Mouse (Mus musculus): ENCODE data around the gene Gm37240. TPM values are rescaled to one million over a fixed set of nuclear protein-coding genes. Genes with fewer than 3 reads are reported as not detected.

The Gm37240 gene
- polyA plus RNA-seq, 1 experiment = 1.9 TPM

DNA sequence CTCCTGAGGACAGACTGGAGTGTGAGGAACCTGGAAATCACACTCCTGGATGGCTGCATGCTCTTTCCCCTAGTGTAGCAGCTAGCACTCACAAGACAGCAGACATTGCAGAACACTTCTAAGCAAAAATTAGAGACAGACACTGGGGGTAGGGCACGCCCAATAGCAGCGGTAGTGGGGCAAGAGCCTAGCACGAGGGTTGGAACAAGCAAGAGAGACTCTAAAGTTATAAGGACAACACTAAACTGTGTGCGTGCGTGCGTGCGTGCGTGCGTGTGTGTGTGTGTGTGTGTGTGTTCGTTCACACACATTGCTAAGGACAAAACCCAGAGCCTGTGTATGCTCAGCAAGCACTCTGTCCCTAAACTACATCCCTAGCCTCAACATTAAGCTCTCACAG is 1386.8 kb downstream of the Gm37240 start:
- no peak for TF ChIP-seq POLR2A (IDR thresholded peaks at IDR 0.05; ENCODE audit: low read depth, low read length)
- TF ChIP-seq CTCF (IDR thresholded peaks at IDR 0.05; ENCODE audit: borderline replicate concordance, insufficient read depth, low read length) = no peak
- Histone ChIP-seq H3K4me1 (ENCODE audit: control insufficient read depth, insufficient read depth, low read length) (no peaks in the 10 kb centered on the region), H3K27ac (ENCODE audit: insufficient read depth, low read length) (no peak overlapping the region), H3K4me3 (ENCODE audit: insufficient read depth, low read length) (no peak overlapping the region)

DNA sequence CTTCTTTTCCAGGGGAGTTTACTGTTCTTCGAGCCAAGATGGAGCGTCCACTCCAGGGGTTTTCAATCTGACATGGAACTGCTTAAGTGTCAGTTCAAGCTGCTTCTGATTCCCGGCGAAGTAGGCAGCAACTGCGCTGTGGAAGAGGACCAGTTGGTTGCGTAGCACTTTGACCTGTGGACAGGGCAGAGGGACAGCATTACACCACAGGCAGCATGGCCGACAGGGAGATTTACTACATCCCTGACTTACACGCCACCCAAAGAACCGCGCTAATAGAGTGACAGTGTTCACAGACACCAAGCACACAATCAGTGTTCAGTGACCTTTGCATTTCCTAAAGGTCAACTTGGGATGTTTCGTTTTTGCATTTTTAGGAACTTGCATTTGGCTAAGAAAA is 1389.6 kb downstream of the Gm37240 start:
- no peaks in the 10 kb centered on the region for H3K4me1 ChIP-seq (ENCODE audit: control insufficient read depth, insufficient read depth, low read length)
- no peak overlapping the region for H3K4me3 ChIP-seq (ENCODE audit: insufficient read depth, low read length)
- no peak overlapping the region for H3K27ac ChIP-seq (ENCODE audit: insufficient read depth, low read length)
- TF ChIP-seq POLR2A (IDR thresholded peaks at IDR 0.05; ENCODE audit: low read depth, low read length) (no peak), CTCF (IDR thresholded peaks at IDR 0.05; ENCODE audit: borderline replicate concordance, insufficient read depth, low read length) (no peak)

DNA sequence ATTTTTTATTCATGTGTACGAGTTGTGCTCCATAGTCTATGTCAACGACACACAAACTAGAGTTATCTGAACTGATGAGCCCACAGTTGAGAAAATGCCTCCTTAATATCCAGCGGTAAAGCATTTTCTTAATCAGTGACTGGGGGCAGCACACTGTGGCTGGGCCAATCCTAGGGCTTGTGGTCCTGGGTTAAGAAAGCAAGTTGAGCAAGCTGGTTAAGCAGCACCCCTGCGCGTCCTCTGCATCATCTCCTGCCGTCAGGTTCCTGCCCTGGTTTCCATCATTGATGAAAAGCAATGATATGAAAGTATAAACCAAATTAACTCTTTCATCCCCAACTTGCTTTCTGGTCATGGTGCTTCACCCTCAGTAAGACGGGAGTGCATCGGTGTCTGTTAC is 1394.7 kb downstream of the Gm37240 start:
- Histone ChIP-seq H3K27ac (ENCODE audit: insufficient read depth, low read length) (no peak overlapping the region), H3K4me1 (ENCODE audit: control insufficient read depth, insufficient read depth, low read length) (no peaks in the 10 kb centered on the region), H3K4me3 (ENCODE audit: insufficient read depth, low read length) (no peak overlapping the region)
- TF ChIP-seq POLR2A (IDR thresholded peaks at IDR 0.05; ENCODE audit: low read depth, low read length) = no peak
- TF ChIP-seq CTCF (IDR thresholded peaks at IDR 0.05; ENCODE audit: borderline replicate concordance, insufficient read depth, low read length) = no peak

DNA sequence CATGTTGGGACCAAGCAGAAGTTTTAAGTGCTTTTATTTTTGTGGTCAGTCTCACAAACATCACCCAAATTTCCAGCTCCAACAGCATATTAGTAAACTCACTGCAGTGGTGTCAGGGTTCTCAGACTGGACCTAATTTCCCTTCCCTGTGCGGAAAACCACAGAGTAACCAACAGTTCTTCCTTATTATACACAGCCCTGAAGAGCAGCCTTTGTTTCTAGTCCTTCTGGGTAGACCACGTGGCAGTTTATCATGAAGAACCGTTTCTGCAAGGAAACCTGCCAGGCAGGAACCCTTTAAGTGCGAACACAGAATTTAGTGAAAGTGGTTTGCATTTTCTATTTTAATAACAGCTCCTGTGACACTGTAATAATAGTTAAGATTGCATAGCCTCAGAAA is 1395.2 kb downstream of the Gm37240 start:
- TF ChIP-seq POLR2A (IDR thresholded peaks at IDR 0.05; ENCODE audit: low read depth, low read length) (no peak), CTCF (IDR thresholded peaks at IDR 0.05; ENCODE audit: borderline replicate concordance, insufficient read depth, low read length) (no peak)
- Histone ChIP-seq H3K27ac (ENCODE audit: insufficient read depth, low read length) (no peak overlapping the region), H3K4me1 (ENCODE audit: control insufficient read depth, insufficient read depth, low read length) (no peaks in the 10 kb centered on the region), H3K4me3 (ENCODE audit: insufficient read depth, low read length) (no peak overlapping the region)

DNA sequence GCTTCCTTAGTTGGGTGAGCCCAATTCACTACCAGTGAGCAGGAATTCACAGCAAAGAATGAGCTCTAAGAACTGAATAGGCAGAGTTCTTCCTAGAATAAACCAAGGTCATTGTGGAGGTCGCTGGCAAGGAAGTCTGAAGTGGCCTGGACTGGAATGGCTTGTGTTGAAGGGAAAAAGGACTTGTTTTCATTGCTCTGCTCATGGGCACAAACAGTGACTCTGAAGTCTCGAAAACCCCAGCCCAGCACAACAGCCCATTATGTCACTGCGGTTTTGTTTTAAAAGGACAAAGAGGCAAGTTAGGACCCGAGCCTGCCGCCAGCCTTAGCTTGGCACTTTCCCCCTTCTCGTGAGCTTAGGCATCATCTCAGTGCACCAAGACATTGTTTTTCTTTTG is 1398.6 kb downstream of the Gm37240 start:
- TF ChIP-seq POLR2A (IDR thresholded peaks at IDR 0.05; ENCODE audit: low read depth, low read length) (no peak), CTCF (IDR thresholded peaks at IDR 0.05; ENCODE audit: borderline replicate concordance, insufficient read depth, low read length) (no peak)
- H3K27ac ChIP-seq (ENCODE audit: insufficient read depth, low read length) = no peak overlapping the region
- H3K4me3 ChIP-seq (ENCODE audit: insufficient read depth, low read length) = no peak overlapping the region

DNA sequence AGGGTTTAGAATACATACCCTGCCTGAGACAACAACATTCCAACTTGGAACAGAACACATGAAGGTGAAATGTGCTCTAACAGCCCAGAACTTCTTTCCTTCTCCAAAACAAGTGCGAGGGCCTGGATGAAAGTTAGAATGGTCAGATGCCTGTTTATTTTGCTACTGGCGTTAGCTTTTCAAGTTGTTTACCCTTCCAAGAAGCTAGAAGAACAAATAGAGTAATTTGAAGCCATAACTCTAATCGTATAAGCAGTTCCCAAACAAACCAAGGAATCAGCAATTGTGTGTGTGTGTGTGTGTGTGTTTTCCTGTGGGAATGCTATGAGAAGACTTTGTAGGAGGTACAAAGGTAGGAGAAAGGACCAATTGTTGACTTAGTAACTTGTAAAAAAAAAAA is 1402.4 kb downstream of the Gm37240 start:
- Histone ChIP-seq H3K27ac (ENCODE audit: insufficient read depth, low read length) (no peak overlapping the region), H3K4me1 (ENCODE audit: control insufficient read depth, insufficient read depth, low read length) (no peaks in the 10 kb centered on the region), H3K4me3 (ENCODE audit: insufficient read depth, low read length) (no peak overlapping the region)
- no peak for TF ChIP-seq CTCF (IDR thresholded peaks at IDR 0.05; ENCODE audit: borderline replicate concordance, insufficient read depth, low read length)
- no peak for TF ChIP-seq POLR2A (IDR thresholded peaks at IDR 0.05; ENCODE audit: low read depth, low read length)

More for the DNA sequence above, 1398.6 kb downstream of the Gm37240 start:
- no peaks in the 10 kb centered on the region for H3K4me1 ChIP-seq (ENCODE audit: control insufficient read depth, insufficient read depth, low read length)

DNA sequence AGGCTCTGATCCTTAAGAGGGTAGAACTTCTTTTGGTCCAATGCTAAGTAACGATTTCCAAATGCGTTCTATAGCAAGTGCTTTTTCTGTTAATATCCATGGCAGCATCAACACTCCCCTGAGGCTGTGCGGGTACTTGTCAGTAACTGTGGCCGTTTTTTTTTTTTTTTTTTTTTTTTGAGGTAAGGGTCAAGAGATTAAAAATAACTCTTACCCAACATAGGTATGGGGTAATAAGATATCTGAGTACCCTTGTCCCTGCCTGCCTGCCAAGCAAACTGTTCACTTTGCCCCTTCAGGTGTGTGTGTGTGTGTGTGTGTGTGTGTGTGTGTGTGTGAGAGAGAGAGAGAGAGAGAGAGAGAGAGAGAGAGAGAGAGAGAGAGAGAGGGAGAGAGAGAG is 1403.0 kb downstream of the Gm37240 start:
- H3K4me1 ChIP-seq (ENCODE audit: control insufficient read depth, insufficient read depth, low read length) = no peaks in the 10 kb centered on the region
- no peak overlapping the region for H3K27ac ChIP-seq (ENCODE audit: insufficient read depth, low read length)
- no peak overlapping the region for H3K4me3 ChIP-seq (ENCODE audit: insufficient read depth, low read length)
- TF ChIP-seq CTCF (IDR thresholded peaks at IDR 0.05; ENCODE audit: borderline replicate concordance, insufficient read depth, low read length) = no peak
- no peak for TF ChIP-seq POLR2A (IDR thresholded peaks at IDR 0.05; ENCODE audit: low read depth, low read length)

DNA sequence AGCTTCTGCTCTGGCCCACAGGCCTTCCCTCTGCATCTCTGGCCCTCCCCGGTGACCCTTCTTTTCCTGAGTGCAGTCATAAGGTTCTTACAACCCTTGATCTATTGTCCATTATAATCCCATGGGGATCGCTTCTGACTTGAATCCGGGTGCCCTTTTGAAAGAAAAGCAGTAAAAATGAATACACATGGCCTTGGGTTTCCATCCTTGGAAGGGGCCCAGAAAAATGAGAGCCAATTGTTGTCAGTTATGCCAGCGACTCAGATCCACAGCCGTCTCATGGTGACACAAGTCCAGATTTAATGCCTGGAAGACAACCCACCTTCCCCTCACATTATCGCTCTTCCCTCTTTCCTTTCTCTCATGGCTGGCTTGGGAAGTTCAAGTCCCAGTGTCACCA is 1405.2 kb downstream of the Gm37240 start:
- TF ChIP-seq POLR2A (IDR thresholded peaks at IDR 0.05; ENCODE audit: low read depth, low read length) = no peak
- no peak for TF ChIP-seq CTCF (IDR thresholded peaks at IDR 0.05; ENCODE audit: borderline replicate concordance, insufficient read depth, low read length)
- Histone ChIP-seq H3K27ac (ENCODE audit: insufficient read depth, low read length) (no peak overlapping the region), H3K4me3 (ENCODE audit: insufficient read depth, low read length) (no peak overlapping the region), H3K4me1 (ENCODE audit: control insufficient read depth, insufficient read depth, low read length) (0 out of 2 replicates have a peak, but pooled peaks cover 4% of the 10 kb centered on the region)

DNA sequence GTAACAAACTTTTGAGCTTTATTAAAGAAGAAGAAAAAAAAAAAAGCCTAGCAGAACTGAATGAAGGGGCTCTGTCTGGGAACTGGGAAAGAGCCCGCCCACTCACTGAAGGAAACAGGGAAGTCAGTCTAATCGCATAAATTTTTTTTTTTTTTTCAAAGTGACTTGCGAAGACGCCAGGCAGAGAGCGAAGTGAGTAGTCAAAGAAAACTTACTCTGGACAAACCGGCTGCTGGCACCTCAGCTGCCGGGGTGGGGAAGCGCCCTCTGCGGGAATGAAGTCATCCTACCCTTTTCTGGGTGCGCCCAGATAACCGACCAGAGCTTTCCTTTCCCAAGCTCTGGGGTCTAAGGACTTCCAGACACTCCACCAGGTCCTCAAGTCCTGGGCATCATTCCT is 1406.2 kb downstream of the Gm37240 start:
- Histone ChIP-seq H3K4me3 (ENCODE audit: insufficient read depth, low read length) (no peak overlapping the region; the same call in 1 of the 2 replicates), H3K27ac (ENCODE audit: insufficient read depth, low read length) (no peak overlapping the region), H3K4me1 (ENCODE audit: control insufficient read depth, insufficient read depth, low read length) (0 out of 2 replicates have a peak, but pooled peaks cover 4% of the 10 kb centered on the region)
- TF ChIP-seq POLR2A (IDR thresholded peaks at IDR 0.05; ENCODE audit: low read depth, low read length) (no peak), CTCF (IDR thresholded peaks at IDR 0.05; ENCODE audit: borderline replicate concordance, insufficient read depth, low read length) (no peak)

DNA sequence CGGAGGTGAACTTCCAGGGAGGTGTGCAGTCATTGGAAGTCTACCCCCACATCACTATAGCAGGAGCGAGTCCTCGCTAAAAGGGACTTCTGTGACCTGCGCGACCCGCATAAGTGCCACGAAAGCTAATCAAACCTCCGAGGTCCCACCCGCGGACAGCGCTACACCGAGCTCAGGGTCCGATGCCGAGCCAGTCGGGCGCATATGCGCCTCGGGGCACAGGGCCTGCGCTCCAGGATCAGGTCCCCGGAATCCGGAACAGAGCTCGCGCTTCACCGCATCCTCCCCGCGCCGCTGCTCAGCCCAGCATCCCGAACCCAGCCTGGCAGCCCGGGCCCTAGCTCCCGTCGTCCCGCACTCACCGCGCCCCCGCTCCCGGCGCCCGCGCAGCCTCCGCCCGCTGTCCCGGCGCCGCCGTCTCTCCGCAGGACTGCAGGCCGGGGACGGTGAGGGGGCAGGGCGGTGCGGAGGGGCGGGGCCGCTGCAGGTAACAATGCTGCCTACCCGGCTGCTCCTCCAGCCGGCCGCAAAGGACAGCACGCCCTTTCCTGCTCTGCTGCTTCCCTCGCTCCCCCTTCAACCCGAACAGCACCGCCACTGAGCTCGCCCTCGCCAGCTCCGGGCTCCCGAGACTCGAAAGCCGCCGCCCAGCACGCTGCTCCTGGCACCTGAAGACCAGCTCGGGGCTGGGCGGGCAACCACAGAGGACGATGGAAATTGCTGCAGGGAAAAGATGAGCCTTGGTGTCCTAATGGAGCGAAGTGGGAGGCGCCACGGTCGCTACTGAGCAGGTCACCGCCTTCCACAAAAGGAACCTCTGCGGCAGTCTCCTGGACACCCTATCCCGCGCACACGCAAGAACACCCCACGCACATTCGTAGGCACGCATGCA is 1407.1 kb downstream of the Gm37240 start, which contains the start of gene Fhdc1:
Gene Fhdc1 (minus strand): TSS at position 424 of the 892 bp plus-strand sequence.
- Histone ChIP-seq H3K27ac (ENCODE audit: insufficient read depth, low read length) (no peak within 1 kb of the TSS), H3K4me3 (ENCODE audit: insufficient read depth, low read length) (peak within 1 kb of the TSS; percentile 69), H3K4me1 (ENCODE audit: control insufficient read depth, insufficient read depth, low read length) (0 out of 2 replicates have a peak, but pooled peaks cover 4% of the 10 kb centered on the region)
- TF ChIP-seq POLR2A (IDR thresholded peaks at IDR 0.05; ENCODE audit: low read depth, low read length) (0 out of 2 replicates have a peak, but pooled peaks have one; percentile 14), CTCF (IDR thresholded peaks at IDR 0.05; ENCODE audit: borderline replicate concordance, insufficient read depth, low read length) (no peak)
